Mouse (Mus musculus) midbrain, embryonic 14.5 days (tissue): ENCODE results near the gene Gm20716. TPM values are rescaled to one million over a fixed set of nuclear protein-coding genes. Genes with fewer than 3 reads are reported as not detected.

Experiments used
- ATAC-seq: fragments of 200-750 bp; cut with Nextera tagmentation; 2 replicates; pipeline ENCODE4 v1.8.0; 2017; ENCODE audit warnings: moderate number of reproducible peaks, moderate library complexity; ENCODE audit not compliant: low FRiP score, low TSS enrichment
- DNase-seq: peaks from one replicate; pipeline ENCODE4 v3.0.0-alpha.2; 2015
- H3K27ac ChIP-seq: fragments of 300-500 bp; sonication (generic); replicated peaks from 2 replicates; pipeline ENCODE4 v1.5.1; 2014; ENCODE audit warnings: mild to moderate bottlenecking, low read depth, low read length, moderate library complexity
- H3K27me3 ChIP-seq: fragments of 300-500 bp; sonication (generic); 2 replicates; pipeline ENCODE4 v1.6.1; 2014; ENCODE audit warnings: low read length, control low read depth, mixed read lengths; ENCODE audit not compliant: control insufficient read depth, insufficient read depth
- H3K36me3 ChIP-seq: fragments of 300-500 bp; sonication (generic); 2 replicates; pipeline ENCODE4 v1.6.1; 2014; ENCODE audit warnings: low read length, control low read depth; ENCODE audit not compliant: control insufficient read depth, insufficient read depth
- H3K4me1 ChIP-seq: fragments of 300-500 bp; sonication (generic); 2 replicates; pipeline ENCODE4 v1.6.1; 2014; ENCODE audit warnings: mild to moderate bottlenecking, antibody characterized with exemption, low read length, control low read depth; ENCODE audit not compliant: control insufficient read depth, insufficient read depth
- H3K4me2 ChIP-seq: fragments of 300-500 bp; sonication (generic); 2 replicates; pipeline ENCODE4 v1.6.1; 2014; ENCODE audit warnings: mild to moderate bottlenecking, low read length, moderate library complexity
- H3K4me3 ChIP-seq: fragments of 300-500 bp; sonication (generic); replicated peaks from 2 replicates; pipeline ENCODE4 v1.5.1; 2014; ENCODE audit warnings: low read depth, low read length
- H3K9ac ChIP-seq: fragments of 300-500 bp; sonication (generic); replicated peaks from 2 replicates; pipeline ENCODE4 v1.6.1; 2014; ENCODE audit warnings: mild to moderate bottlenecking, low read length, moderate library complexity
- H3K9me3 ChIP-seq: fragments of 300-500 bp; sonication (generic); 2 replicates; pipeline ENCODE4 v1.6.1; 2016; ENCODE audit warnings: low read length, control low read depth, mixed read lengths; ENCODE audit not compliant: control insufficient read depth
- WGBS: fragments of 180-500 bp; shearing (Covaris S2); extraction: QIAGEN DNeasy Blood & Tissue Kit; methylation state at CpG from one replicate; pipeline ENCODE4 v1.1.7; 2014; 5-methylcytosine and 5-hydroxymethylcytosine counted together
- polyA plus RNA-seq: library from polyadenylated mRNA; unstranded; fragments of >200 nt; fragmentation: Nextera tagmentation; extraction: Ambion mirVana; gene quantifications from 2 replicates; pipeline ENCODE4 v1.2.1, GENCODE M21; 2014

The Gm20716 gene
- polyA plus RNA-seq, 1 experiment from 2014 or later = 35.9 TPM

DNA sequence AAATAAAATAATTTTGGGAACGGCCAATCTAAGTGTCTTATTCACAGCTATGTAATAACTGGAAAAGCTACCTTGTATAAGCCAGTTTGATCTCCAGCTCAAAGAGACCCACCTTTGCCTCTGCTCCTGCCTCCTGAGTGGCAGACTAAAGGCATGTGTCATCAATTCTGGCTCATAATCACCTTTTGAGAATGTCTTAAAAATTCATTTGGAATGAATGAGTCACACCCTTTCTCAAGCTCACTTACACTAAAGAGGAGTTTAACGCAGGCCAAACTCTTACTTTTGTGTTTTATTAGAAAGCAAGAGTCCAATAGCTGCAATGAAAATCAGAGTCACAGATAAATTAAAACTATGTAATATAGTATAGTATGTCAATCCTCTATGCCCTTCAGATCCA, 38.3 kb downstream of the Gm20716 start:
- DNase-seq = no peak
- no peak for ATAC-seq
- no peaks in the 10 kb centered on the region for H3K27me3 ChIP-seq
- peaks cover 28% of the 10 kb centered on the region for H3K4me1 ChIP-seq
- no peak overlapping the region for H3K4me3 ChIP-seq
- no peak overlapping the region for H3K9ac ChIP-seq
- WGBS = 97% methylated on average over 2 of the region's 2 CpGs
- no peak overlapping the region for H3K4me2 ChIP-seq
- no peaks in the 10 kb centered on the region for H3K9me3 ChIP-seq
- no peak overlapping the region for H3K27ac ChIP-seq
- H3K36me3 ChIP-seq = peaks cover 7% of the 10 kb centered on the region

DNA sequence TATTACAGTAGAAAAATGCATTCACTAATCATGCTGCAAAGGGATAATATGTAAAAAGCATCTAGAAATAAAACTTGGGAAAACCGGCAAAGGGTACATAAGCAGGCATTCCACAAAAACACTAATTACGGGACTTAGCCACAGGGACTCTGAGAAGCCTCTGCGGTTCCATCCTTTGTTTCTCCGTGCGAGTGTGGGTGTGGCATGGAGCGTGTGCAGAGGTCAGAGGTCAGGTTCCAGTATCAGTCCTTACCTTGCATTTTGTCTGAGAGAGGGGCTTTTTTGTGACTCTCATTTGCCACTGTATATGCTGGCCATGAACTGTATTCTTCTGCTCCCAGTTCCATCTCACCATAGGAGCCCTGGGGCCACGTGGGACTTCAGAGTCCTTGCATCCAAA, 54.2 kb downstream of the Gm20716 start:
- H3K4me1 ChIP-seq = no peaks in the 10 kb centered on the region
- no peaks in the 10 kb centered on the region for H3K27me3 ChIP-seq
- H3K9ac ChIP-seq = no peak overlapping the region
- no peak overlapping the region for H3K27ac ChIP-seq
- peaks cover 24% of the 10 kb centered on the region for H3K36me3 ChIP-seq
- 39% methylated on average over 7 of the region's 7 CpGs for WGBS
- H3K4me2 ChIP-seq = no peak overlapping the region
- H3K4me3 ChIP-seq = no peak overlapping the region
- ATAC-seq = no peak
- no peak for DNase-seq
- H3K9me3 ChIP-seq = no peaks in the 10 kb centered on the region

DNA sequence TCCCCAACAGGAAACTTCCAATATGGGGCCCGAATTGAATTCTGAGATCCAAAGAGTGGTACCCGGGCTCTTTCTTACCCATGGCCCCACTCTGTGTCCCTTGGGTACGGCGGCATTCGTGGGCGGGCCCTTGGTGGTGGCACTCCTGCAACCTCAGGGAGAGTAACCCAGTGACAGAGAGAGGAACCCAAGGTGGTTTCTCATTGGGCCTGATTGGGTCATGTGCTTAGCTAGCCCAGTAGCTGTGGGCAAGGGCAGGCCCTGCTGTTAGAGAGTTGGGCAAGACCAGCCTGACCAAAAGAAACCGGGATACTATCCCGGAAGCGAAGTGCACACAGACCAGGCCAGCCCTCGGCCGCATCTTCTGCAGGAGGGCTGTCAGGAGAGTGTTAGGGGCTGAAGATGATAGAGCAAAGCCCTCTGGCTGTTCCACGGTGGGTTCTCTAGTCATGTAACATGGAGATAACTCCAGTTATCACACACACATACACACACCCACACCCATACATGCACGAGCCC, 59.9 kb downstream of the Gm20716 start:
- ATAC-seq (no peak), DNase-seq (peak; percentile 30)
- 10% methylated on average over 13 of the region's 13 CpGs for WGBS
- H3K9ac ChIP-seq = no peak overlapping the region
- no peaks in the 10 kb centered on the region for H3K9me3 ChIP-seq
- no peaks in the 10 kb centered on the region for H3K27me3 ChIP-seq
- 0 out of 2 replicates have a peak, but pooled peaks cover 6% of the 10 kb centered on the region for H3K4me1 ChIP-seq
- H3K4me2 ChIP-seq = 0 out of 2 replicates have a peak overlapping the region, but pooled peaks have one; percentile 12
- 0 out of 2 replicates have a peak, but pooled peaks cover 7% of the 10 kb centered on the region for H3K36me3 ChIP-seq
- no peak overlapping the region for H3K27ac ChIP-seq
- H3K4me3 ChIP-seq = no peak overlapping the region

DNA sequence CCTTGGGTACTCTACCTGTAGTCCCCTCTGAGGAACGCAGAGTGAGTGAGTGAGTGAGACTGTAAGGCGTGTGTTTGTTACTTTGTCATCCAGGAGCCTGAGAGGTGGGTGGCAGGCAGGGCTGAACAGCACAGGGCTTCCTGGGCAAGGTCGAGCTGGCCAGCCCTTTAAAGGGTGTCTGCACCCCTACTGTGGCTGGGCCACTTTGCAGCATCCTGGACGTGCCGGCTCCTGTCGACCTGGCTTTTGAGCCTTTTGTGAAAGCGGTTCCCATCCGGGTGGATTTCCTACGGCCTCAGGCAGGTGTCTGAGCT, 60.4 kb downstream of the Gm20716 start:
- Histone ChIP-seq H3K4me3 (no peak overlapping the region), H3K4me1 (0 out of 2 replicates have a peak, but pooled peaks cover 6% of the 10 kb centered on the region), H3K27ac (no peak overlapping the region), H3K9ac (no peak overlapping the region), H3K27me3 (no peaks in the 10 kb centered on the region), H3K36me3 (0 out of 2 replicates have a peak, but pooled peaks cover 6% of the 10 kb centered on the region), H3K9me3 (no peaks in the 10 kb centered on the region), H3K4me2 (0 out of 2 replicates have a peak overlapping the region, but pooled peaks have one; percentile 12)
- no peak for DNase-seq
- ATAC-seq = peak; percentile 8; the same call in 1 of the 2 replicates
- WGBS = 4% methylated on average over 9 of the region's 9 CpGs

DNA sequence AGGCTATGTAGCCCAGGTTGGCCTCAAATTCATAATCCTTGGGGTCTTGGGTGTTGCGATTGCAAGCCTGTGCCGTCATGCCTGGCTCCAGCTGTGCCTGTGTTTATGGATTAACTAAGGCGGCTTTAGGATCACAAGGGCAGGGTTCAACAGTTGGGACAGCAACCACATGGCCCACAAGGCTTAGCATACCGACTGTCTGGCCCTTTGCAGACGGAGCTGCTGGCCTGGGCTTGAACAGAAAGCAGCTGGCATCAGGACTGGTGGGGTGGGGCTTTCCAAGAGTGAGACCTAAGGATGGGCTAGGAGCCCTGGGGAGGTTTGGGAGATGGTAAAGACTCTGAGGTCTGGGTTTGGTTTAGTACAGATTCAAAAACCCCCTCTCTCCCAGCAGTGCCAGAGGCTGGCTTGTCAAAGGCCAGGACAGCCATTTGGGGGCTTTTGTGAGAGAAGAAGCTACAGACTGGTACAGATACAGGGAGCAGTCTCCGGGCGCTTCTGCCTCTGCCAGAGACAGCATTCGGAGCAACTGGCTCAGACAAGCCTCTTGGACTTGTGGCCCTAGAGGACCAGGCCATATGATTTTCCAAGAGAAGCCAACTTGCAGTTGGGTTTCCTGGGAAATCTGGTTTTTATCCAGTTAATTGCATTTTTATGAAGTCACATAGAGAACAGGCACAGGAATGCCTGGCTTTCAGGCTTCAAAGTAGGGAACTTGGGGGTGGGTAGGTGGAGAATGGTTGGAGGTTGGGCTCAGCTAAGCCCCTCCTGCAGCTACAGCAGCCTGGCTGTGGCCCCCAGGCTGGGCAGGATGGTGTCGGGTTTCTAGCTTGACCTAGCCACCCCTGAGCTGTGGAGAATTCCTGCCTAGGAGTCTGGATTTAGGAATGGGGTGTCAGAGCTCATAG, 61.0 kb downstream of the Gm20716 start:
- Histone ChIP-seq H3K4me1 (0 out of 2 replicates have a peak, but pooled peaks cover 6% of the 10 kb centered on the region), H3K36me3 (0 out of 2 replicates have a peak, but pooled peaks cover 6% of the 10 kb centered on the region), H3K27me3 (no peaks in the 10 kb centered on the region), H3K9ac (no peak overlapping the region; the same call in 1 of the 2 replicates), H3K9me3 (no peaks in the 10 kb centered on the region), H3K4me3 (no peak overlapping the region), H3K4me2 (no peak overlapping the region), H3K27ac (0 out of 2 replicates have a peak overlapping the region, but pooled peaks have one; percentile 27)
- ATAC-seq (peak; percentile 11; the same call in 1 of the 2 replicates), DNase-seq (no peak)
- 29% methylated on average over 9 of the region's 9 CpGs for WGBS

DNA sequence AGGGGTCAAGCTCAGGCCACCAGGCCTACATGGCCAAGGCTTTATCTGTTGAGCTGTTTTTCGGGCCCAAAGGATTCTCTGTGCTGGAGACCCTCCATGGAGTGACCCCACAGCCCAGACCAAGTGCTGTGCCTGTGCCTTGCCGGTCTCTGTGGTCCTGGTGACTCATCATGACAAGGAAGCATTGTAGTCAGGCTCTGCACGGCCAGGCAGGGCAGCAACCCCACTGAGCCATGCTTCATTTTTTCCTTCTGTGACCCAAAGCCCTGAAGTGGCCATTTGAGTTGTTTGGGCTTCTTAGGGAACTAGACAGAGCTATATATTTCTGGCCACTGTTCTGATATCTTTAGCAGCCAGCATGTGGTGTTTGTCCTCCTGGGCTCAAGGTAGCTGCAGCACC, 62.4 kb downstream of the Gm20716 start:
- Histone ChIP-seq H3K27me3 (no peaks in the 10 kb centered on the region), H3K9ac (no peak overlapping the region), H3K9me3 (no peaks in the 10 kb centered on the region), H3K4me2 (no peak overlapping the region), H3K27ac (no peak overlapping the region), H3K4me1 (0 out of 2 replicates have a peak, but pooled peaks cover 6% of the 10 kb centered on the region), H3K36me3 (no peaks in the 10 kb centered on the region), H3K4me3 (no peak overlapping the region)
- DNase-seq (no peak), ATAC-seq (no peak)
- 53% methylated on average over 3 of the region's 3 CpGs for WGBS

DNA sequence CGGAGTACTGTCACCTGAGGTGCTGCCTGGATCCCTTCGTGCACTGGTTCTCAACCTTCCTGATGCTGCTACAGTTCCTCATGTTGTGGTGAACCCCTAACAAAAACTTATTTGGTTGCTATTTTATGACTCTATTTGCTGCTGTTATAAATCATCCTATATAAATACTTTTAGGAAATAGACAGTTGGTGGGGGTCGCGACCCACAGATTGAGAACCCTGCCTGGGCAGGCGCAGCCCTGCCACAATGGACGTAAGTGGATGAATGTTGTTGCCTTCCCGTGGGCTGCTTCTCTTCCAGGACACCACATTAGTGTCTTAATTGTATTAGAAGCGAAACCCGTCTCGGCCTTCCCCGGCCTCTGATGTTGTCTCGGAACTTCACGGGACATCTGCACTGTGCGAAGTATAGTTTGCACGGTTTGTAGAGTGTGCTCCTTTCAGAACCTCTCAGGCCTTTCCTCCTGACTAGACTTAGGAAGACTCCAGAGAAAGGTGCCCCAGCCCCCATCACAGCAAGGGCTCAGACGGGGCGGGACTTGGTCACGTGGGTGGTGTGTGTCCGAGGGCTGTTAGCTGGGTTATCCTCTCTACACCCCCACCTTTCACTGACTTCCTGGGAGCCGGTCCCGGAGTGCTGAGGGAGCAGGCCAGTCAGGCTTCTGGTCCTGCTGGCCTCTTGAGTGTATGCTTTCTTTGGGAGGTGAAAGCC, 63.3 kb downstream of the Gm20716 start:
- no peaks in the 10 kb centered on the region for H3K27me3 ChIP-seq
- no peaks in the 10 kb centered on the region for H3K36me3 ChIP-seq
- ATAC-seq (no peak), DNase-seq (no peak)
- peaks cover 7% of the 10 kb centered on the region; the same call in 1 of the 2 replicates for H3K4me1 ChIP-seq
- WGBS = 45% methylated on average over 21 of the region's 21 CpGs
- no peak overlapping the region for H3K4me2 ChIP-seq
- no peak overlapping the region for H3K9ac ChIP-seq
- H3K9me3 ChIP-seq = no peaks in the 10 kb centered on the region
- no peak overlapping the region for H3K4me3 ChIP-seq
- H3K27ac ChIP-seq = no peak overlapping the region

DNA sequence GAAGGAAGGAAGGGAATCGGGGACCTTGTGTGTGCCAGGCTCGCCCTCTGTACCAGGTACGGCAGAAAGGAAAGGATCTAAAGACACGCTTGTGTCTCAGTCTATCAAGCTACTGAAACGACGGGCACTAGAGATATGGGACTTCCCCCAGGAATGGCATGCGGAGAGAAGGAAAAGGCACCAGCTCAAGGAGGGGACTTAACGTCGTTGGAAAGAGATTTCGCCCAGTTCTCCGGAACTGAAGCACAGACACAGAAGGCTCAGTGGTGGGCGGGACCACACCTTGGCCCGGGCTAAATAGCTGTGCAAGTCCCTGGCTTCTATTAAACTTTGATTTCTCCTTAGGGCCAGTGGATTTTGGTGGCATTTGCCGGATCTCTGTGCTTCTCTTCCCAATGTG, 68.2 kb downstream of the Gm20716 start:
- Histone ChIP-seq H3K4me3 (peak overlapping the region; percentile 14), H3K9ac (0 out of 2 replicates have a peak overlapping the region, but pooled peaks have one; percentile 12), H3K27ac (no peak overlapping the region), H3K9me3 (no peaks in the 10 kb centered on the region), H3K4me2 (peak overlapping the region; percentile 38), H3K4me1 (peaks cover 14% of the 10 kb centered on the region), H3K27me3 (0 out of 2 replicates have a peak, but pooled peaks cover 9% of the 10 kb centered on the region), H3K36me3 (no peaks in the 10 kb centered on the region)
- ATAC-seq = no peak
- DNase-seq = no peak
- 6% methylated on average over 14 of the region's 14 CpGs for WGBS
